Mouse (Mus musculus): ENCODE results near the gene Chst4. TPM values are rescaled to one million over a fixed set of nuclear protein-coding genes. Genes with fewer than 3 reads are reported as not detected.

Gene Chst4
- polyA plus RNA-seq, 1 experiment from 2014 or later: not detected

DNA sequence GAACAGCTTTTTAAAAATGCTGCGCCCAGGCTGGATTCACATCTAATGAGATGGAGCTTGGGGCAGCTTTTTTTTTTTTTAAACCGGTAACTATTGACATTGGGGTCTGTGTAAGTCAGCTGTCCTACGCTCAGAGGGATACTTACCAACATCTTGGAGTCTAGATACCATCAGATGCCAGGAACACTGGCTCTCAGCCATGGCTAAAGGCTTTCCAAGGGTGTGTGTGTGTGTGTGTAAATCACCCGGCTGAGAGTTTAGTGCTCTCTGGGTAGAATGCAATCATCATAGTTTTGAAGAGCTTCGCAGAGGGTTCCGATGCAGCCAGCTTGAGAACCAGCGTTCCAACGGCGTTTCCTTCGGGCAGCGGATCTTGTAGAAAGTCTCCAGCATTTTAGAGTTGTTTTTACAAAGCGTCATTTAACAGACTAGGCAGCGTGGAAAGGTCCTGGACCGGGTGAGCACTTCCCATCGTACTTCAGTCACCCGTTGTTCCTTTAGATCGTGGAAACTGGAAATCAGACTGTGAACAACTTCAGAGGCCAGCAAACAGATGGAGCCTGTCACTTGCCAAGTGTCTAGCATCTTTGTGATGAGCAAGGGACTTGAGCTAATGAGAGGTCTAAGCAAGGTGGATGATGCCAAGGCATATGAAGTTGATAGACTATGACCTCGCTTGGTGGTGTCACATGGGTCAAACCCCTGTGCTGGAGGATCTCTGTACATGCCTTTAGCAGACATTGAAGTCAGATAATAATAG, 25.2 kb upstream of the Chst4 start:
- Histone ChIP-seq H3K4me1 (ENCODE audit: control insufficient read depth, insufficient read depth, low read length) (no peaks in the 10 kb centered on the region), H3K4me3 (ENCODE audit: low read depth, low read length) (no peak overlapping the region), H3K27ac (replicated peaks; ENCODE audit: low read depth, low read length) (no peak overlapping the region), H3K9ac (replicated peaks; ENCODE audit: low read length) (no peak overlapping the region), H3K4me2 (ENCODE audit: low read depth, low read length) (no peak overlapping the region), H3K36me3 (replicated peaks; ENCODE audit: control insufficient read depth, insufficient read depth, low read depth, low read length) (no peaks in the 10 kb centered on the region), H3K27me3 (ENCODE audit: control insufficient read depth, insufficient read depth, low read length) (no peaks in the 10 kb centered on the region), H3K9me3 (replicated peaks; ENCODE audit: control insufficient read depth, low read length) (no peaks in the 10 kb centered on the region)
- no peak for ATAC-seq (replicated peaks; ENCODE audit: insufficient number of reproducible peaks, low FRiP score, low TSS enrichment, low read depth)
- whole genome bisulfite sequencing: 89% methylated on average over 18 of the region's 18 CpGs
- DNase-seq (ENCODE audit: low spot score): no peak

DNA sequence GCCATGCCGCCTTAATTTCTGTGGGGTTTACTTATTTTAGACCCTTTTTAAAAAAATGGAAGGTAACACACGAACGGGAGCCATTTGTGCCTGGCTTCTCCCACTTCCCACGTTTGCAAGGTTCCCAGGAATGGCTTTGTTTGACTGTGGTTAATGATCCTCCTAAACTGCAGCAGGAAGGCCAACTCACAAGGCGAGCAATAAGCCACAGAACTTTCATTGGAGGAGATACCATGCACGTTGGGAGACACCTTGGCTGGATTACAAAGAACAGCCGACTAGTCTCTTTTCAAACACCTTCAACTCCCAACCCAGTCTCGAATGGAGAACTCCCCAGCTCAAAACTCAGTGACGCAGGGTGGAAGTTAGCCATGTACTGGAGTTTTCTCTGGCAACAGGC, 24.6 kb upstream of the Chst4 start:
- no peak overlapping the region for H3K4me3 ChIP-seq (ENCODE audit: low read depth, low read length)
- WGBS: 86% methylated on average over 9 of the region's 9 CpGs
- H3K4me2 ChIP-seq (ENCODE audit: low read depth, low read length): no peak overlapping the region
- DNase-seq (ENCODE audit: low spot score): no peak
- no peaks in the 10 kb centered on the region for H3K36me3 ChIP-seq (replicated peaks; ENCODE audit: control insufficient read depth, insufficient read depth, low read depth, low read length)
- H3K9me3 ChIP-seq (replicated peaks; ENCODE audit: control insufficient read depth, low read length): no peaks in the 10 kb centered on the region
- H3K27ac ChIP-seq (replicated peaks; ENCODE audit: low read depth, low read length): no peak overlapping the region
- no peak overlapping the region for H3K9ac ChIP-seq (replicated peaks; ENCODE audit: low read length)
- no peaks in the 10 kb centered on the region for H3K4me1 ChIP-seq (ENCODE audit: control insufficient read depth, insufficient read depth, low read length)
- H3K27me3 ChIP-seq (ENCODE audit: control insufficient read depth, insufficient read depth, low read length): no peaks in the 10 kb centered on the region
- no peak for ATAC-seq (replicated peaks; ENCODE audit: insufficient number of reproducible peaks, low FRiP score, low TSS enrichment, low read depth)

DNA sequence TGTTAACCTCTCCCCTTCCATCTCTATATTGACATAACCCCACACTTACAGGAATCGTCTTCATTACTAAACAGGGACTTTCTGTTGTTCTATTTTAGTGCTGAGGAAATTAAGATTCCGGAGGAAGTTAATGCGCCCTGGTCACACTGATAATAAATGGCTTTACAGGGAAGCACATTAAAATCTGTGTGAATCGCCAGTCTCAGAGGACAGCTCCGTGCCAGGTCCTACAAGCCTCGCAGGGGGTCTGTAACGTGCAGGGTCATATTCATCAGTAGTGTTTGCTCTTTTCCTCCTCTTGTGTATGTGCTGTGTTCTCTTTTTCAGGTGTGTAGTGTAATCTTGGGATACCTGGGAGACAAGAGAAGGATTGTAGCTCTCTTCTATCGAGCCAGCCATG, 18.7 kb upstream of the Chst4 start:
- H3K36me3 ChIP-seq (replicated peaks; ENCODE audit: control insufficient read depth, insufficient read depth, low read depth, low read length): no peaks in the 10 kb centered on the region
- H3K27me3 ChIP-seq (ENCODE audit: control insufficient read depth, insufficient read depth, low read length): no peaks in the 10 kb centered on the region
- 85% methylated on average over 8 of the region's 8 CpGs for WGBS

DNA sequence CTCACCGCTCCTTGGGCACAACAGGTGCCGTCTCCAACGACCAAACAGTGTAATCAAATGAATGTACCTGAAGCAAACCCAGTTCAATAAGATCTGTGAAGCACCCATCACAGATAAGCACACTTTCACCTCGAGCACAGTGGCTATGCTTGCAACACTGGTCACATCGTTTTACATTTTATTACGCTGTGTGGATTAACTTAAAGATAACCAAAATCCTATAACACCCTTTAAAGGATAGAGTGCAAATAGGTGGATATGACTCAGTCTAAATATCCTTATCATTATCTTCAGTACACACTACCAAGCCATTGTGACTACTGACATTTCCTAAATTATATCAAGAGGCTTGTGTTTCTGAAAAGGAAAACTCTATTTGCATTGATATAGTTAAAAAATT, 11.7 kb upstream of the Chst4 start:
- H3K4me1 ChIP-seq (ENCODE audit: control insufficient read depth, insufficient read depth, low read length): no peaks in the 10 kb centered on the region
- DNase-seq (ENCODE audit: low spot score): no peak
- H3K27me3 ChIP-seq (ENCODE audit: control insufficient read depth, insufficient read depth, low read length): no peaks in the 10 kb centered on the region
- no peak overlapping the region for H3K4me2 ChIP-seq (ENCODE audit: low read depth, low read length)
- ATAC-seq (replicated peaks; ENCODE audit: insufficient number of reproducible peaks, low FRiP score, low TSS enrichment, low read depth): no peak
- no peaks in the 10 kb centered on the region for H3K9me3 ChIP-seq (replicated peaks; ENCODE audit: control insufficient read depth, low read length)
- no peaks in the 10 kb centered on the region for H3K36me3 ChIP-seq (replicated peaks; ENCODE audit: control insufficient read depth, insufficient read depth, low read depth, low read length)
- H3K4me3 ChIP-seq (ENCODE audit: low read depth, low read length): no peak overlapping the region
- H3K27ac ChIP-seq (replicated peaks; ENCODE audit: low read depth, low read length): no peak overlapping the region
- no peak overlapping the region for H3K9ac ChIP-seq (replicated peaks; ENCODE audit: low read length)
- WGBS: 86% methylated on average over 6 of the region's 6 CpGs

More for the DNA sequence above, 18.7 kb upstream of the Chst4 start:
- Histone ChIP-seq H3K27ac (replicated peaks; ENCODE audit: low read depth, low read length) (no peak overlapping the region), H3K4me2 (ENCODE audit: low read depth, low read length) (no peak overlapping the region), H3K9me3 (replicated peaks; ENCODE audit: control insufficient read depth, low read length) (no peaks in the 10 kb centered on the region), H3K9ac (replicated peaks; ENCODE audit: low read length) (no peak overlapping the region), H3K4me3 (ENCODE audit: low read depth, low read length) (no peak overlapping the region), H3K4me1 (ENCODE audit: control insufficient read depth, insufficient read depth, low read length) (no peaks in the 10 kb centered on the region)
- no peak for DNase-seq (ENCODE audit: low spot score)
- no peak for ATAC-seq (replicated peaks; ENCODE audit: insufficient number of reproducible peaks, low FRiP score, low TSS enrichment, low read depth)

DNA sequence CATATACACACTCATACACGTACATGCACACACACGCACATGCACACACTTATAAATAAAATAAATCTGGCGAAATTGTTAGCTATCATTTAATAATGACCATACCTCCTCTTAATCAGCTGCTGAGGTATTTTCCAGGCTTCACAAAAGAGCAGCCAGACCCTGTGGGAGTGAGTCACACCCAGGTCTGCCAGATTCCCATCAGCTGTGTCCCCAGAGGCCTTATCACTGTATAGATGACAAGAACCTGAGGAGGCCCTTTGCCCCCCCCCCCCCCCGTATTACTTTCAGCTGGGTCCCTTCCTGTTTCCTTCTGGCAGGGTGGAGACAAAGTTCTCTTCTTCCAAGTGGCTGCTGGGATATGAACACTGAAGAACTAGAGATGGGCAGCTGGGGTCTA, 969 bp upstream of the Chst4 start:
- no peak overlapping the region for H3K9ac ChIP-seq (replicated peaks; ENCODE audit: low read length)
- no peak for DNase-seq (ENCODE audit: low spot score)
- WGBS: 74% methylated on average over 4 of the region's 4 CpGs
- no peak overlapping the region for H3K4me2 ChIP-seq (ENCODE audit: low read depth, low read length)
- H3K9me3 ChIP-seq (replicated peaks; ENCODE audit: control insufficient read depth, low read length): no peaks in the 10 kb centered on the region
- no peak for ATAC-seq (replicated peaks; ENCODE audit: insufficient number of reproducible peaks, low FRiP score, low TSS enrichment, low read depth)
- H3K27me3 ChIP-seq (ENCODE audit: control insufficient read depth, insufficient read depth, low read length): no peaks in the 10 kb centered on the region
- no peak overlapping the region for H3K27ac ChIP-seq (replicated peaks; ENCODE audit: low read depth, low read length)
- no peaks in the 10 kb centered on the region for H3K36me3 ChIP-seq (replicated peaks; ENCODE audit: control insufficient read depth, insufficient read depth, low read depth, low read length)
- H3K4me1 ChIP-seq (ENCODE audit: control insufficient read depth, insufficient read depth, low read length): no peaks in the 10 kb centered on the region
- H3K4me3 ChIP-seq (ENCODE audit: low read depth, low read length): no peak overlapping the region

DNA sequence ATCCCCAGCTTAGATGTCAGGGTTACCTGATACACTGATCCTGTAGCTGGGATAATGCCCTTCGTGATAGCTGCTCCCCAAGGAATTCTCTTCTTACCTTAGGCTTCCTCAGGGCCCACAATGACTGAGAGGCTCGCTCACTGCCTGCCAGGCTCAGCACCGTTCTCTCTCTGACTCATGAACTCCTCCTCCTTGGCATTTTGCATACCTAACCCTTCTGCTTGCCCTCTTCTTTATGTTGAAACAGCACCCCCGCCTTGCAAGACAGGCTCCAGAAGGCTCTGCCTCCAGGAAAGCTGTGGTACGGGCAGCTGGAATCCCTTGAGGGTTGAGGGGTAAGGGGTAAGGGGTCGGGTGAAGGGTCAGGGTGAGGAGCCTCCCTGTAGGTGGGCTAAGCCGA, 324 bp downstream of the Chst4 start:
- Histone ChIP-seq H3K4me2 (ENCODE audit: low read depth, low read length) (no peak overlapping the region), H3K4me1 (ENCODE audit: control insufficient read depth, insufficient read depth, low read length) (no peaks in the 10 kb centered on the region), H3K9me3 (replicated peaks; ENCODE audit: control insufficient read depth, low read length) (no peaks in the 10 kb centered on the region), H3K36me3 (replicated peaks; ENCODE audit: control insufficient read depth, insufficient read depth, low read depth, low read length) (no peaks in the 10 kb centered on the region), H3K9ac (replicated peaks; ENCODE audit: low read length) (no peak overlapping the region), H3K27ac (replicated peaks; ENCODE audit: low read depth, low read length) (no peak overlapping the region), H3K27me3 (ENCODE audit: control insufficient read depth, insufficient read depth, low read length) (no peaks in the 10 kb centered on the region), H3K4me3 (ENCODE audit: low read depth, low read length) (no peak overlapping the region)
- no peak for DNase-seq (ENCODE audit: low spot score)
- no peak for ATAC-seq (replicated peaks; ENCODE audit: insufficient number of reproducible peaks, low FRiP score, low TSS enrichment, low read depth)
- WGBS: 31% methylated on average over 7 of the region's 7 CpGs

DNA sequence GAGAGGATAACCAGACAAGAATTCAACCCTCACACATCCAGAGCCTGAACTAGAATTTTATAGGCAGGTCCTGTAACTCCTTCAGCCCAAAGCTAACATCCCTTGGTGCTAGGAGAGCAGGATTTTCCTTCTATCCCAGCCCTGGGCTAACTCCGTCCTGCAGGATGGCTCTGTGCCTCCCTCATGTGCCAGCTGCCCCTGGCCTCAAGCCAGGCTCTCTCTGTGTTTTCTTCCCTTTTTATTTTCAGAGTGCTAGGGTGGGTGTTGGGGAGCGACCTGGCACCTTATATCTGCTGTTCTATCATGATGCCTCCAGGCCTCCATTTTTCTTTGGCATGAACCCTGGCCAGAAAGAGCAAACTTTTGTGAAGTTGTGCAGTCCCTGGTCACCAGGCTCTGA, 3.4 kb downstream of the Chst4 start:
- 78% methylated on average over 2 of the region's 2 CpGs for WGBS
- no peaks in the 10 kb centered on the region for H3K27me3 ChIP-seq (ENCODE audit: control insufficient read depth, insufficient read depth, low read length)
- no peak for ATAC-seq (replicated peaks; ENCODE audit: insufficient number of reproducible peaks, low FRiP score, low TSS enrichment, low read depth)

DNA sequence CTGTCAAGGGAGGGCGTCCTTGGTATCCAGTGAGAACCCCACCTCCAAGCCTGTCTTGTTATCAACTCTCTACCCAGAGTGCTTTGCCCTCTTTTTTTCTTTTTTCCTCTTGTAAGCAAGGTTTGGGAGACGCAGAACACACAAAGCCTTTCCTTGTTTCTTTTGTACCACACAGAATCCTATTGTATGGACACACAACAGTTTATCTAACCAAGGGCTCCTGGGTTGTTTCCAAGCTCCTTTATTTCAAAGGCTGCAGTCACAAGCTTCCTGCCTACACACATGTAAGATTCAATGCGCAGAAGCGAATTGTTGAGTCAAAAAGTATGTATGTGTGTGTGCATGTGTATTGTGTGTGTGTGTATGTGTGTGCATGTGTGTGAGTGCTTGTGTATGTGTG, 5.2 kb downstream of the Chst4 start:
- Histone ChIP-seq H3K4me3 (ENCODE audit: low read depth, low read length) (no peak overlapping the region), H3K4me1 (ENCODE audit: control insufficient read depth, insufficient read depth, low read length) (no peaks in the 10 kb centered on the region), H3K36me3 (replicated peaks; ENCODE audit: control insufficient read depth, insufficient read depth, low read depth, low read length) (no peaks in the 10 kb centered on the region), H3K27me3 (ENCODE audit: control insufficient read depth, insufficient read depth, low read length) (no peaks in the 10 kb centered on the region), H3K9me3 (replicated peaks; ENCODE audit: control insufficient read depth, low read length) (no peaks in the 10 kb centered on the region), H3K9ac (replicated peaks; ENCODE audit: low read length) (no peak overlapping the region), H3K4me2 (ENCODE audit: low read depth, low read length) (no peak overlapping the region), H3K27ac (replicated peaks; ENCODE audit: low read depth, low read length) (no peak overlapping the region)
- ATAC-seq (replicated peaks; ENCODE audit: insufficient number of reproducible peaks, low FRiP score, low TSS enrichment, low read depth) (no peak), DNase-seq (ENCODE audit: low spot score) (no peak)
- WGBS: 50% methylated on average over 4 of the region's 4 CpGs

More for the DNA sequence above, 3.4 kb downstream of the Chst4 start:
- Histone ChIP-seq H3K4me2 (ENCODE audit: low read depth, low read length) (no peak overlapping the region), H3K27ac (replicated peaks; ENCODE audit: low read depth, low read length) (no peak overlapping the region), H3K9ac (replicated peaks; ENCODE audit: low read length) (no peak overlapping the region), H3K4me3 (ENCODE audit: low read depth, low read length) (no peak overlapping the region), H3K36me3 (replicated peaks; ENCODE audit: control insufficient read depth, insufficient read depth, low read depth, low read length) (no peaks in the 10 kb centered on the region), H3K4me1 (ENCODE audit: control insufficient read depth, insufficient read depth, low read length) (no peaks in the 10 kb centered on the region), H3K9me3 (replicated peaks; ENCODE audit: control insufficient read depth, low read length) (no peaks in the 10 kb centered on the region)
- no peak for DNase-seq (ENCODE audit: low spot score)

Measured in embryonic facial prominence, embryonic 11.5 days (tissue).